Mouse (Mus musculus) ES-E14 (cell line): ENCODE measurements around the gene Mrpl20. TPM values are rescaled to one million over a fixed set of nuclear protein-coding genes. Genes with fewer than 3 reads are reported as not detected.
A peak's percentile ranks its signal among the peaks of the same experiment; 100 is the strongest.

ENCODE experiments used
- DNase-seq: peaks from one replicate; pipeline ENCODE4 v3.0.0-alpha.2; 2013; ENCODE audit warnings: low read depth, low spot score
- H3K27ac ChIP-seq: 2 replicates; pipeline ENCODE4 v1.5.1; 2012; ENCODE audit warnings: low read depth, mild to moderate bottlenecking, low read length, moderate library complexity, mixed read lengths; ENCODE audit not compliant: poor library complexity, insufficient read depth, severe bottlenecking
- H3K36me3 ChIP-seq: 2 replicates; pipeline ENCODE4 v1.6.1; 2012; ENCODE audit warnings: mild to moderate bottlenecking, low read length, moderate library complexity, mixed read lengths; ENCODE audit not compliant: control insufficient read depth, poor library complexity, insufficient read depth, severe bottlenecking
- H3K4me1 ChIP-seq, 2 experiments: fragments of 150-350 bp in 1 of 2; sonication (generic) in 1 of 2; 2 replicates each; pipeline ENCODE4 v1.6.1; 2012; ENCODE audit warnings: low read length in 2 of 2, mild to moderate bottlenecking in 1 of 2, mixed read lengths in 1 of 2; ENCODE audit not compliant: control insufficient read depth in 2 of 2, insufficient read depth in 2 of 2, poor library complexity in 1 of 2
- H3K4me3 ChIP-seq, 2 experiments: fragments of 150-350 bp in 1 of 2; sonication (generic) in 1 of 2; 2 replicates each; pipeline ENCODE4 v1.5.1; 2012; ENCODE audit warnings: low read length in 2 of 2, low read depth in 1 of 2, mild to moderate bottlenecking in 1 of 2, mixed read lengths in 1 of 2; ENCODE audit not compliant: insufficient read depth in 1 of 2, poor library complexity in 1 of 2, severe bottlenecking in 1 of 2
- H3K9ac ChIP-seq: 2 replicates; pipeline ENCODE4 v1.6.1; 2012; ENCODE audit warnings: low read depth, mild to moderate bottlenecking, low read length, mixed read lengths; ENCODE audit not compliant: poor library complexity, insufficient read depth, severe bottlenecking
- H3K9me3 ChIP-seq: fragments of 150-350 bp; sonication (generic); 2 replicates; pipeline ENCODE4 v1.6.1; 2012; ENCODE audit warnings: low read depth, mild to moderate bottlenecking, low read length; ENCODE audit not compliant: control insufficient read depth, insufficient read depth
- CHD2 ChIP-seq: IDR thresholded peaks from 2 replicates; pipeline ENCODE4 v1.6.1; 2014; ENCODE audit warnings: mild to moderate bottlenecking, low read depth, low read length, inconsistent platforms
- HCFC1 ChIP-seq: IDR thresholded peaks from 2 replicates; pipeline ENCODE4 v1.6.1; 2012; ENCODE audit warnings: low read length, inconsistent platforms, borderline replicate concordance; ENCODE audit not compliant: insufficient read depth
- MAFK ChIP-seq: IDR thresholded peaks from 2 replicates; pipeline ENCODE4 v1.6.1; 2014; ENCODE audit warnings: mild to moderate bottlenecking, low read depth, low read length, inconsistent platforms; ENCODE audit not compliant: insufficient read depth
- ZC3H11A ChIP-seq: IDR thresholded peaks from 2 replicates; pipeline ENCODE4 v1.6.1; 2012; ENCODE audit warnings: low read depth, mild to moderate bottlenecking, inconsistent platforms, low read length, borderline replicate concordance
- ZNF384 ChIP-seq: IDR thresholded peaks from 2 replicates; pipeline ENCODE4 v1.6.1; 2012; ENCODE audit warnings: low read depth, low read length, inconsistent platforms
- in situ Hi-C, 2 experiments: fragments of 600-800 bp; cut with MboI; formaldehyde crosslinking; loops; one replicate each; pipeline ENCODE4 v1.15.1; 2025; ENCODE audit warnings: low sequenced_read_pairs in 2 of 2, inconsistent platforms in 1 of 2; ENCODE audit not compliant: unreplicated experiment in 2 of 2
- total RNA-seq: library from RNA; depleted of rRNA; stranded (reverse); fragments of 300-350 nt; gene quantifications from 2 replicates; pipeline ENCODE4 v1.2.3, GENCODE M21; 2012

Mrpl20 gene
- total RNA-seq, 1 experiment: 157 TPM

- no peak for TF ChIP-seq CHD2
- no peak for TF ChIP-seq ZNF384
- TF ChIP-seq ZC3H11A: no peak
- no peak for TF ChIP-seq HCFC1
- no peak for TF ChIP-seq MAFK
- DNase-seq: no peak
- Histone ChIP-seq H3K4me1 (peaks cover 5 to 12% of the 10 kb centered on the region in 2 experiments; a peak in 2 of 4 replicates), H3K4me3 (peak overlapping the region; percentile 16 to 59; a peak in 2 of 4 replicates), H3K9ac (peak overlapping the region; percentile 9; the same call in 1 of the 2 replicates), H3K27ac (no peak overlapping the region), H3K9me3 (no peaks in the 10 kb centered on the region), H3K36me3 (no peaks in the 10 kb centered on the region)
- in situ Hi-C loops: no loop called here
Measured at GRCm38 (mm10) chr4:155770626-155771025, 32.1 kb upstream of the Mrpl20 start.

GRCm38 (mm10) chr4:155771706-155772105, 31.0 kb upstream of the Mrpl20 start:
- peaks cover 5 to 17% of the 10 kb centered on the region in 2 experiments; a peak in 3 of 4 replicates for H3K4me1 ChIP-seq
- H3K9me3 ChIP-seq: no peaks in the 10 kb centered on the region
- no peak for DNase-seq
- TF ChIP-seq CHD2: no peak
- TF ChIP-seq ZC3H11A: no peak
- TF ChIP-seq HCFC1: no peak
- no peak for TF ChIP-seq ZNF384
- no peak for TF ChIP-seq MAFK
- H3K4me3 ChIP-seq: no peak overlapping the region
- in situ Hi-C loops: no loop called here
- H3K9ac ChIP-seq: no peak overlapping the region
- no peaks in the 10 kb centered on the region for H3K36me3 ChIP-seq
- H3K27ac ChIP-seq: no peak overlapping the region

GRCm38 (mm10) chr4:155772786-155773185, 29.9 kb upstream of the Mrpl20 start:
- H3K36me3 ChIP-seq: no peaks in the 10 kb centered on the region
- H3K9me3 ChIP-seq: no peaks in the 10 kb centered on the region
- DNase-seq: no peak
- H3K9ac ChIP-seq: no peak overlapping the region
- TF ChIP-seq HCFC1 (no peak), ZC3H11A (no peak), ZNF384 (no peak), MAFK (no peak), CHD2 (no peak)
- peaks cover 9 to 22% of the 10 kb centered on the region in 2 experiments; a peak in 3 of 4 replicates for H3K4me1 ChIP-seq
- in situ Hi-C loops: no loop called here
- no peak overlapping the region for H3K4me3 ChIP-seq
- no peak overlapping the region for H3K27ac ChIP-seq

GRCm38 (mm10) chr4:155773335-155774078, 29.2 kb upstream of the Mrpl20 start:
- DNase-seq: no peak
- TF ChIP-seq ZNF384 (no peak), CHD2 (no peak), HCFC1 (no peak), MAFK (no peak), ZC3H11A (no peak)
- Histone ChIP-seq H3K9me3 (no peaks in the 10 kb centered on the region), H3K4me1 (peaks cover 9 to 22% of the 10 kb centered on the region in 2 experiments; a peak in 3 of 4 replicates), H3K36me3 (no peaks in the 10 kb centered on the region), H3K4me3 (peak overlapping the region; percentile 49 to 57; a peak in 2 of 4 replicates), H3K9ac (no peak overlapping the region), H3K27ac (no peak overlapping the region)
- in situ Hi-C loops: no loop called here
